16 mouse cellular contexts compared by ENCODE assay signal in genomic region chr12:71055537-71055936, GRCm38 (mm10). TPM values are rescaled to one million over a fixed set of nuclear protein-coding genes. Genes with fewer than 3 reads are reported as not detected.
"Had no signal": no experiment of that assay in that cellular context is flagged by ENCODE, and none has a peak within 500 bp of the region (broad histone marks: within the 10 kb centered on the region; RNA-seq: fewer than 3 reads in every experiment).

No protein-coding gene starts in this region.

- H3K4me3 ChIP-seq: kidney, embryonic 15.5 days; limb, embryonic 13.5 days; midbrain, embryonic 10.5 days; neural tube, embryonic 12.5 days had no signal

- DNase-seq: kidney, postnatal 25 days; left cerebral cortex, postnatal 4 days; lung, adult 18-20 months; midbrain, embryonic 14.5 days; thymus, adult 18-20 months; thymus, postnatal 14 days had no signal

- H3K9me3 ChIP-seq: kidney, embryonic 15.5 days; limb, embryonic 13.5 days; midbrain, embryonic 10.5 days; neural tube, embryonic 12.5 days had no signal

- H3K9ac ChIP-seq: kidney, embryonic 15.5 days; limb, embryonic 13.5 days; liver, embryonic 14.5 days; neural tube, embryonic 12.5 days had no signal

- H3K4me1 ChIP-seq: limb, embryonic 13.5 days; midbrain, embryonic 10.5 days; neural tube, embryonic 12.5 days had no signal

- H3K27me3 ChIP-seq: kidney, embryonic 15.5 days; limb, embryonic 13.5 days; neural tube, embryonic 12.5 days had no signal

- H3K4me2 ChIP-seq: kidney, embryonic 15.5 days; limb, embryonic 13.5 days; neural tube, embryonic 12.5 days had no signal

- H3K27ac ChIP-seq: kidney, embryonic 15.5 days; limb, embryonic 13.5 days; liver, embryonic 14.5 days; midbrain, embryonic 10.5 days; neural tube, embryonic 12.5 days had no signal

RNA-seq across cellular contexts. Expression of gene Tomm20l, which starts 55.7 kb away (rescaled TPM):
- total RNA-seq: layer of hippocampus, postnatal 10 days; left cerebral cortex, postnatal 10 days; left cerebral cortex, postnatal 4 days; liver, adult 2 months; neutrophil, adult 5-6 weeks had no signal
- polyA plus RNA-seq: kidney, embryonic 15.5 days; limb, embryonic 13.5 days; liver, adult 2 months; liver, embryonic 14.5 days; midbrain, embryonic 10.5 days; midbrain, embryonic 14.5 days; neural tube, embryonic 12.5 days; stomach, embryonic 14.5 days had no signal
